Mouse (Mus musculus): ENCODE results near the gene Cdk19. TPM values are rescaled to one million over a fixed set of nuclear protein-coding genes. Genes with fewer than 3 reads are reported as not detected.
A peak's percentile ranks its signal among the peaks of the same experiment; 100 is the strongest.

Gene Cdk19
- total and polyA plus RNA-seq, 3 experiments, result 2.8 to 8.2 TPM; not detected in 1

GRCm38 (mm10) chr10:40371914-40372675 lies 32.7 kb downstream of the Cdk19 start (continued):
- TF ChIP-seq MAFK (IDR thresholded peaks at IDR 0.05; ENCODE audit: borderline replicate concordance, low read depth, low read length) (0 out of 2 replicates have a peak, but pooled peaks have one; percentile 13), TAL1 (IDR thresholded peaks at IDR 0.05; ENCODE audit: low read length) (no peak), CHD2 (IDR thresholded peaks at IDR 0.05; ENCODE audit: low read length) (no peak), ZNF384 (IDR thresholded peaks at IDR 0.05; ENCODE audit: low read depth, low read length) (no peak), HCFC1 (IDR thresholded peaks at IDR 0.05; ENCODE audit: low read depth, low read length) (0 out of 2 replicates have a peak, but pooled peaks have one; percentile 36), GATA1 (IDR thresholded peaks at IDR 0.05; ENCODE audit: low read depth, low read length) (no peak), E2F4 (IDR thresholded peaks at IDR 0.05; ENCODE audit: borderline replicate concordance, low read depth, low read length) (no peak), ZKSCAN1 (IDR thresholded peaks at IDR 0.05; ENCODE audit: low read depth, low read length) (no peak), TCF12 (IDR thresholded peaks at IDR 0.05; ENCODE audit: low read depth, low read length) (peak; percentile 8; the same call in 1 of the 2 replicates), USF1 (IDR thresholded peaks at IDR 0.05; ENCODE audit: low read depth, low read length) (peak; percentile 52; the same call in 1 of the 2 replicates), GABPA (IDR thresholded peaks at IDR 0.05; ENCODE audit: low read depth, low read length) (no peak), ZMIZ1 (IDR thresholded peaks at IDR 0.05; ENCODE audit: low read depth, low read length) (no peak), POLR2AphosphoS2 (IDR thresholded peaks at IDR 0.05; ENCODE audit: low read length) (no peak), MYC (IDR thresholded peaks at IDR 0.05; ENCODE audit: low read depth, low read length) (peak; percentile 59; the same call in 1 of the 2 replicates), NRF1 (IDR thresholded peaks at IDR 0.05; ENCODE audit: insufficient read depth, low read depth, low read length, poor library complexity, severe bottlenecking) (no peak)

GRCm38 (mm10) chr10:40373749-40374148 lies 34.4 kb downstream of the Cdk19 start:
- Histone ChIP-seq H3K9me3 (replicated peaks; ENCODE audit: insufficient read depth, low read length) (no peaks in the 10 kb centered on the region), H3K4me3 (ENCODE audit: control insufficient read depth in 1 of 2, insufficient read depth in 1 of 2, low read depth in 2 of 2, low read length in 2 of 2) (no peak overlapping the region), H3K4me1 (ENCODE audit: control insufficient read depth in 1 of 2, insufficient read depth in 2 of 2, low read length in 2 of 2) (peaks cover 10 to 11% of the 10 kb centered on the region in 2 experiments), H3K79me2 (ENCODE audit: control insufficient read depth, insufficient read depth, low read length, poor library complexity) (no peaks in the 10 kb centered on the region), H3K36me3 (ENCODE audit: control insufficient read depth in 1 of 2, insufficient read depth in 2 of 2, low read length in 2 of 2) (peaks cover 0 to 16% of the 10 kb centered on the region in 2 experiments; a peak in 2 of 4 replicates), H3K27ac (ENCODE audit: control insufficient read depth, low read depth, low read length) (no peak overlapping the region), H3K27me3 (ENCODE audit: control insufficient read depth in 1 of 2, insufficient read depth in 2 of 2, low read length in 2 of 2) (no peaks in the 10 kb centered on the region), H3K9ac (ENCODE audit: control insufficient read depth, low read depth, low read length, poor library complexity, severe bottlenecking) (no peak overlapping the region)
- TF ChIP-seq SMC3 (IDR thresholded peaks at IDR 0.05; ENCODE audit: low read depth, low read length) (0 out of 2 replicates have a peak, but pooled peaks have one; percentile 0), ZKSCAN1 (IDR thresholded peaks at IDR 0.05; ENCODE audit: low read depth, low read length) (no peak)
- DNase-seq (ENCODE audit: low read depth, low spot score), result no peak

- peaks cover 0 to 16% of the 10 kb centered on the region in 2 experiments; a peak in 2 of 4 replicates for H3K36me3 ChIP-seq (ENCODE audit: control insufficient read depth in 1 of 2, insufficient read depth in 2 of 2, low read length in 2 of 2)
- DNase-seq (ENCODE audit: low read depth, low spot score), result no peak
- H3K9me3 ChIP-seq (replicated peaks; ENCODE audit: insufficient read depth, low read length), result no peaks in the 10 kb centered on the region
- no peak overlapping the region for H3K9ac ChIP-seq (ENCODE audit: control insufficient read depth, low read depth, low read length, poor library complexity, severe bottlenecking)
- no peaks in the 10 kb centered on the region for H3K27me3 ChIP-seq (ENCODE audit: control insufficient read depth in 1 of 2, insufficient read depth in 2 of 2, low read length in 2 of 2)
- no peaks in the 10 kb centered on the region for H3K79me2 ChIP-seq (ENCODE audit: control insufficient read depth, insufficient read depth, low read length, poor library complexity)
- TF ChIP-seq UBTF (IDR thresholded peaks at IDR 0.05; ENCODE audit: borderline replicate concordance, insufficient read depth, low read depth, low read length), result no peak
- no peak for TF ChIP-seq USF1 (IDR thresholded peaks at IDR 0.05; ENCODE audit: low read depth, low read length)
- TF ChIP-seq POLR2AphosphoS5 (IDR thresholded peaks at IDR 0.05; ENCODE audit: borderline replicate concordance, low read depth, low read length), result no peak
- no peak for TF ChIP-seq TBP (IDR thresholded peaks at IDR 0.05; ENCODE audit: low read depth, low read length)
- H3K4me3 ChIP-seq (ENCODE audit: control insufficient read depth in 1 of 2, insufficient read depth in 1 of 2, low read depth in 2 of 2, low read length in 2 of 2), result no peak overlapping the region
- H3K4me1 ChIP-seq (ENCODE audit: control insufficient read depth in 1 of 2, insufficient read depth in 2 of 2, low read length in 2 of 2), result peaks cover 10 to 11% of the 10 kb centered on the region in 2 experiments
- no peak overlapping the region for H3K27ac ChIP-seq (ENCODE audit: control insufficient read depth, low read depth, low read length)
Observed at GRCm38 (mm10) chr10:40374828-40375227, 35.5 kb downstream of the Cdk19 start.
